Mouse (Mus musculus): ENCODE measurements at regions not wholly inside any gene's neighbourhood (a gene's known extent, or its start where the extent isn't known, plus 50 kb on each side); places are given as distances from the start of the nearest gene placed in this dataset.

GRCm38 (mm10) chr13:40794190-40794589 is 56.0 kb upstream of the Tfap2a start:
- peak in 1 of 2 experiments; percentile 5 for DNase-seq

GRCm38 (mm10) chr13:40792947-40793346 is 54.8 kb upstream of the Tfap2a start:
- no peak for DNase-seq

- DNase-seq, result no peak
These were observed 50.0 kb upstream of the Tfap2a start for GRCm38 (mm10) chr13:40788225-40788624.
